Mouse (Mus musculus) CD4-positive, CD25-positive, alpha-beta regulatory T cell, adult 4 months (primary cell): ENCODE measurements around the gene Abca3. TPM values are rescaled to one million over a fixed set of nuclear protein-coding genes. Genes with fewer than 3 reads are reported as not detected.
A peak's percentile ranks its signal among the peaks of the same experiment; 100 is the strongest.
"Not testable (repeated sequence)": the region's sequence is repeated elsewhere in the genome, so short reads cannot be mapped to it uniquely, and the experiment has no call there.

ENCODE experiments used
- ATAC-seq: one replicate; pipeline ENCODE4 v1.8.0; 2017
- polyA plus RNA-seq, 2 experiments: library from polyadenylated mRNA; unstranded; fragments of 100-300 nt; shearing (Covaris generic); gene quantifications; one replicate each; pipeline ENCODE4 v1.2.1; 2017

Gene Abca3
- polyA plus RNA-seq, 2 experiments from 2014 or later, result 17.0 to 23.7 TPM

- no peak for ATAC-seq
Measured at GRCm38 (mm10) chr17:24388711-24389110, 37.0 kb downstream of the Abca3 start.

DNA sequence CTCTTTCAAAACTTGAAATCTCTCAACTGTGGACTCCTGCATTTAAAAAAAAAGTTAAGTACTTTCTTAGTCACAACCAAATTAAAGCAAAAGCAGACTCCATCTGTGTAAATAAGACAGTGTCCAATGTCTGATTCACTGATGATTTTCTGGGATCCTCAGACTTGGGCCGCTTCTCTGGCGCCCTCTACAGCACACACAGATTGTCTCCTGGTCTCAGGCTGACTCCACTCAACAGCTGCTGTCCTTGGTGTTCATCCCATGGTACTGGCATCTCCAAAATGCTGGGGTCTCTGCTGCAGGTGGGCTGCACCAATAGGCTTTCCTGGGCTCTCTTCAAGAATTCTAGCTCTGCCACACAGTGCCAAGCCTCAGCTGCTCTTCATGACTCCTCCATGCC lies 38.1 kb downstream of the Abca3 start:
- no peak for ATAC-seq

DNA sequence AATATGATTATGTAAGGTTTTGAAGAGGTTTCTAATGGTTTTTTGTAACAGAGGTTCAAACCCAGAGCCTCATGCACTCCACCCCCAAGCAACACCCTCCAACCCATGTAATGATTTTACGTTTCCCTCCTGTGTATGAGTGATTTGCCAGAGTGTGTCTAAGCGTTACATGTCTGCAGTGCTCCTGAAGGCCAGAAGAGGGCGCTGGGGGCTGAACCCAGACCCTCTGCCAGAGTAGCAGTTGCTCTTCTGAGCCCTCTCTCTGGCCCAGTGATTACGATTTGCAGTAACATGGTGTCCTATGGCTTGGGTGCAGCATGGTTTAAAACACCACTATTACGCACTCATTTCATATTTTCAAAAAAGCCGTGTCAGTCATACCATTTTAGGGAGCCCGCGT lies 39.4 kb downstream of the Abca3 start:
- no peak for ATAC-seq

GRCm38 (mm10) chr17:24393527-24393926 lies 41.8 kb downstream of the Abca3 start:
- ATAC-seq, result no peak

- ATAC-seq, result no peak
Measured at GRCm38 (mm10) chr17:24394456-24394855, 42.7 kb downstream of the Abca3 start.

DNA sequence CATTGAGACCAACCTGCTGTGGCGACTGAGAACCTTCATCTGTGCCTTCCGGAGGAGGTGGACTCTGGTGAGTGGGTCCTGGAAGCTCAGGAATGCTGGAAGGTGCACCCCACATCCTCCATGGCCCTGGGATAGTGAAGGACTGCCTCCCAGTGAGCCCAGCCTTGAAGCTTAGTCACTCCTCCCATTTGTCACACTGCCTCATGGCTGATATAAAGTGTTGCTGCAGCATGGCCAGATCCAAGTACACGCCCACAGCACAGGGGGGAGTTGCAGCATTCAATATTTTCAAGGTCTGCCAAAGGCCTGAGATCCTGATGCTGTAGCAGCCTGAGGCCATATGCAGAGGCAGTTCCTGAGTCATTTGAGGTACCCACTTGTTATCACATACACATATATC lies 50.6 kb downstream of the Abca3 start:
- ATAC-seq, result no peak

DNA sequence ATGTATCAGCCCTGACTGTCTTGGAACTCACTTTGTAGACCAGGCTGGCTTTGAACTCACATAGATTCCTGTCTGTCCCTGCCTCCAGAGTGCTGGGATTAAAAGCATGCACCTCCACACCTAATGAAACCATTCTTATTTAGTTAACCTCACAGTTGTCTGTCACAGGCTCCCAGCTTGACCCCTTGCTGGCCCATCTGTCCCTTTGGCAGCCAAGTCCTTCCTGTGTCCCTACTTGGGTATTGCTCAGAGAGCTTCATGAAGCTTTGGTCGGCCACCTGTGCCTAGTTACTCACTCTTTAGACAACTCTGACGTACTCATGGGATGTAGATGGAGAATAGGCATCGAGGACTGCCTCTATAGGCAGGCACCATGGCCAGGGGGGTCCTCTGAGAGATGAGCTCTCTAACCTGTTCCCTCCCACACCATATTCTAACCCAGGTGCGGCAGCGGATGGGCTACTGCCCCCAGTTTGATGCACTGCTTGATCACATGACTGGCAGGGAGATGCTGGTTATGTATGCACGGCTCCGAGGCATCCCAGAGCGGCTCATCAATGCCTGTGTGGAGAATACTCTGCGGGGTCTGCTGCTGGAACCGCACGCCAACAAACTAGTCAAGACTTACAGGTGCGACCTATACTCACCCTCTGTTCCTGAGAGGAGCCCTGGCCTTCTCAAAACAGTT lies 55.5 kb downstream of the Abca3 start:
- no peak for ATAC-seq

DNA sequence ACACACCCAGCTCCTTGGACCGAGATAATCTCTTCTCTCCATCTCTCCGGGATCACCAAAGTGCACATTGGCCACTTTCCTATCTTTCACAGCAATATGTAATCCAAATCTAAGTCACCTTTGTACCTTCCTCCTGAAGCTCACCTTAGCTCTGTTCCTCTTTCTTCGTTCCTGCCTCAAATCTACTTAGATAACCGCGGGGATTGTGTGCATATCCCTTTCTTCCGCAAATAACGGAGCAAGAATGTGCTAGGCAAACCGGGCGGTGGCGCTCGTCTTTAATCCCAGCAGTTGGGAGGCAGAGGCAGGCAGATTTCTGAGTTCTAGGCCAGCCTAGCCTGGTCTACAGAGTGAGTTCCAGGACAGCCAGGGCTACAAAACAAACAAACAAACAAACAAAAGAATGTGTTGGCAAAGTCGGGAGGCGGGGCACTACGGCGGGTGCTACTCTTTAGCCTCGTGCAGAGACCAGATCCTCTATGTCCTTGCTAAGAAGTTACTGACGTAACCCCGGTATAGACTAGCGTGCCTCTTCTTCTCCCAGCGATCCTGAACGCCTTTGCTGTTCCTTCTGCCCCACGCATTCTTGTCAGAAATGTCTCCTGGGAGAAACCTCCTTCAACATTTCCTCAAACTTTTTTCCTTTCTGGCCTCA lies 61.9 kb downstream of the Abca3 start:
- ATAC-seq, result peak; percentile 4

GRCm38 (mm10) chr17:24414230-24414976 lies 62.7 kb downstream of the Abca3 start, which contains the start of gene Rnps1:
TSS of gene Rnps1 (plus strand) at chr17:24414565.
- ATAC-seq, result peak; percentile 89

GRCm38 (mm10) chr17:24415011-24415410 lies 63.3 kb downstream of the Abca3 start:
- ATAC-seq, result peak; percentile 6

- ATAC-seq, result no peak
Measured at GRCm38 (mm10) chr17:24416051-24416652, 64.4 kb downstream of the Abca3 start.

- no peak for ATAC-seq
Measured at GRCm38 (mm10) chr17:24423114-24423513, 71.4 kb downstream of the Abca3 start.

DNA sequence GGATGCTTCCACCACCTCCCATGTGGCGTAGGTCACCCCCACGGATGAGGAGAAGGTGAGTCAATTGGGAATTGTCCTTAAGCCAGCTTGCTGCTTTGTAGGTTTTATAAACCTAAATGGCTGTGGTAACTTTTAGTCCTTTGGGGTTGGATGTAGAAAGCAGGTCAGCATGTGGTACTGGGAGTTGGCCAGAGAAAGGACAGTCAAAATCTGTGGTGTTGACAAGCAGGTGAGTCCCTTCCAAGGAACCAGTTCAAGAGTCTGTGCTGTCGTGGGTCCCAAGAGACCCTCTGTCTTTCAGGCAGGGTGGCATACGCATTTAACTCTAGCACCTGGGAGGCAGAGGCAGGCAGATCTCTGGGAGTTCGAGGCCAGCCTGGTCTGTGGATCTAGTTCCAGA lies 72.7 kb downstream of the Abca3 start:
- ATAC-seq, result no peak

DNA sequence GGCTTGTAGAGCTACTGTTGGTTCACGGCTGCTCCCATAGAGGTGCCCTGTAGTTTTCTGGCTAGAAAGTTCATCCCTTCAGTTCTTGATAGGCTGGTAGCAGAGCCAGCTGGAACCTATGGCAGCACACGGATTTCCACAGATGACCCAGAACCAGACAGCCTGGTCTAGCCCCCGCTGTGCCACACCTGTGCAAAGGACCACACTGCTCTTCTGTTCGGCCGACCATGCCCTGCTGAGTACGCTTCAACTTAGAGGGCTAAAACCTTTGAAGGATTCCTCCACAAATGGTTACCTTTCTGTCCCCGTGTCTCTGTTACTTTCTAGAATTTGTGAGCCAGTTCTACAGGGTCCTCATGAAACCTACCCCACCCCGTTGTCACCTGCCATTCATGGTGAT lies 73.6 kb downstream of the Abca3 start:
- ATAC-seq, result not testable (repeated sequence)

GRCm38 (mm10) chr17:24425905-24426304 lies 74.2 kb downstream of the Abca3 start:
- ATAC-seq, result no peak

DNA sequence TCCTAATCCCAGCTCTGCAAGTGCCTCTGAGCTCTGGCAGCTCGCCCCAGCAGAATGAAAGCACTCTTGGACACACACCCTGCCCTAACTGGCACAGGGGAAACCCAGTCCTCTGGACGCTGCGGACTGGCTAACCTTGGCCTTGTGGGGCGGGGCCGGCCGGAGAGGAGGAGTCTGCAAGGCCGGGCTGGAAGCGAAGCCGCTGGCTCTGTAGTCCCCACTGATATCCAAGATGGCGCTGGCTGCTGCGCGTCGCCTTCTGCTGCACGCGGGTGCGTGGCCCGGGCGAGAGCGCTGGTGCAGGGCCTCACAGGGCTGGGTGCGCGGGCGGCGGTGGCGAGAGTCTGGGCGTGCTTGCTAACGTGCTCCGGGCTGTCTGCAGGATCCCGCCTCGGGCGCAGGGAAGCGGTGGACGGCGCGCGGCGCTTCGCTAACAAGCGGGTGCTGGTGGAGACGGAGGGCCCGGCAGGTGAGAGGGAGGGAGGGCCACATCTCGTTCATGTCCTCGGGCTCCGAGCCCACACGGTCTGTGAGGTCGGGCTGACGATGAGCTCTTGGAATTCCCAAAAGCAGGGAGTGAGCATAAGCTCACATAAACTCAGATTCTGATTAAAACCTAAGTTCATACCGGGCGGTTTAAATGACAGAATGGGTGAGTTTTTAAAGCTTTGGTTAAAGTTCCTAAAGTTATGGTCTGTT lies 74.9 kb downstream of the Abca3 start, which contains the start of gene Eci1:
TSS of gene Eci1 (plus strand) at position 171 of the 699 bp plus-strand sequence.
- peak; percentile 90 for ATAC-seq

DNA sequence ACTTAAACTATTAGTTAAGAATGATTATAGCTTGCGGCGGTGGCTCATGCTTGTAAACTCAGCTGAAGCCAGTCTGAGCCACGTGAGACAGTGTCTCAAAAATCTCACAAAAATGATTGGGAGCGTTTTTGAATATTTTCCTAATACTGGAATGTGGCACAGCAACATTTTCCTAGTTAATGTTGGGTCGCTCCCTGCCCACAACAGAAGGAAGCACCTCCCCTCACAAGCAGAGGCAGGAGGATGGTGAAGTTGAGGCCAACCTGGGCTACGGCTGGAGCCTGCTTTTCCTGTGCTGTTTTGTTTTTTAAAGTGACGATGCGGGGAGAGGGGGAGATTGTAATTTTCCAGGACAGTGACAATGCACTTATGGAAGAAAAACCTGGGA lies 75.4 kb downstream of the Abca3 start:
- peak; percentile 3 for ATAC-seq

- no peak for ATAC-seq
Measured at GRCm38 (mm10) chr17:24429201-24429983, 77.6 kb downstream of the Abca3 start.

GRCm38 (mm10) chr17:24437016-24437415 lies 85.3 kb downstream of the Abca3 start:
- peak; percentile 82 for ATAC-seq

- ATAC-seq, result no peak
Measured at GRCm38 (mm10) chr17:24440377-24440776, 88.6 kb downstream of the Abca3 start.

DNA sequence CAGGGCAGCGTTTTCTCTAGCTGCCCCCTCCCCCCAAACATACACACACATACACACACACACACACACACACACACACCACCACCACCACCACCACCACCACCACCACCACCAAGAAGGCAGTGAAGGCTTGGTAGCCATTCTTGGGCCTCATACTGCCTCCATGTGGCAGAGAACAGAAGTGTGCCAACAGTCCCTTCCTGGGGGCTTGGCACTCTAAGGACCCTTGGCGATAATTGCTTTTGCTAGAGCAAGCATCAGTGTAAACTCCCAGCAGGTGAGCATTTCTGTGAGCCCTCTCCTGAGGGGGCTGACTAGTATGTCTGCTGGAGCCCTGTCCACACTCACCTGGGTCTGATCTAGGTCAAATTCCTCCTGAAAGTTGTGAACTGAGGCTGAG lies 89.4 kb downstream of the Abca3 start:
- no peak for ATAC-seq

GRCm38 (mm10) chr17:24442107-24442506 lies 90.4 kb downstream of the Abca3 start:
- no peak for ATAC-seq
